Mouse (Mus musculus): ENCODE data around the gene Lig1.

- no peak for TF ChIP-seq POLR2A (IDR thresholded peaks at IDR 0.05; ENCODE audit: extremely low read depth, insufficient read depth, low read length)
- no peak for TF ChIP-seq CTCF (IDR thresholded peaks at IDR 0.05; ENCODE audit: extremely low read depth, insufficient read depth, low read length)
These were observed 750 bp downstream of the Lig1 start for GRCm38 (mm10) chr7:13277833-13278232.

Measured in cortical plate, adult 2 months (tissue).